Mouse (Mus musculus): Measurements from ENCODE around the gene Pde4d.

The Pde4d gene

DNA sequence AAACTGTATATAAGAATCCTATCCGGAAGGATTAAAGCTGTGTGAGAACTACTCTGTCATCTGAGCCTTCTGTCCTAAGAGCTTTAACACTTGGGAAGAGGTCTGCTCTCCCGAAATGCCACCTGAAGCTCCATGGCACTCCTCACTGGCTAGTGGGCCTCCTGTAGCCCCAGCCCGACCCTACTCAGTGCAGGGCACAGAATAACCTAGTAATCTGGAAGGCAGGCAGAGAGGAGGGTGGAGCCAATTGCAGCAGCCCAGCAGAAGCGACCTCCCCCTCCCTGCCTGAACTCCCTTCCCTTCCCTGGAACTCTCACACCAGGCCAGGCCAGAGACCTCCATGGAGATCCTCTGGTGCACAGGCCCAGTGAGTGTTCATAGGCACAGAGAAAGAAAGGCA is 608.3 kb downstream of the Pde4d start:
- no peak for DNase-seq

DNA sequence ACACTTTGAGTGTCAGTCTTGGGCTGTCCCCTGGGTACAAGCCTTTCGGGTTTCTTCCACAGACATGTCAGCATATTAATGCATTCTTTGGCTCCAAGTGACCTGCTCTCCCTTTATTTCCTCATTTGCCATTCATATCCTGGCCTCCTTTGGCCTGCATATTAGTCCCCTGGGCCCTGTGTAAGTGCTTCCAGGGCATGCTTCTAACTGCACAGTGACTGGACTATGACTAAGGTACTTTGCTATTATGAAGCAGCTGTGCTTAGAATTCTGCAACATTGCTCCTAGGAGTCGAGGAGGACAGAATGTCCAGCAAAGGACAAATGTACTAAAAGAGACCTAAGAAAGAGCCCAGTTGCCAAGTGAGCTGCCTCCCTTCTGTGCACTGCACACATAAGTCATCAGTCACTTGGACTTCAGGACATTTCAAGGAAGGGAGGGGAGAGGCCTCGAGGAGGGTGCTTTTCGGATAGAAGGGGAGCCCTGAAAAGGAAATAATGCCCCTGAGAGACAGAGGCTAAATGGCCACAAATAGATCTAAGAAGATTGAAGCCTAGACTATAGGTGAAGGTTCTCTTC is 616.9 kb downstream of the Pde4d start:
- DNase-seq, result no peak

DNA sequence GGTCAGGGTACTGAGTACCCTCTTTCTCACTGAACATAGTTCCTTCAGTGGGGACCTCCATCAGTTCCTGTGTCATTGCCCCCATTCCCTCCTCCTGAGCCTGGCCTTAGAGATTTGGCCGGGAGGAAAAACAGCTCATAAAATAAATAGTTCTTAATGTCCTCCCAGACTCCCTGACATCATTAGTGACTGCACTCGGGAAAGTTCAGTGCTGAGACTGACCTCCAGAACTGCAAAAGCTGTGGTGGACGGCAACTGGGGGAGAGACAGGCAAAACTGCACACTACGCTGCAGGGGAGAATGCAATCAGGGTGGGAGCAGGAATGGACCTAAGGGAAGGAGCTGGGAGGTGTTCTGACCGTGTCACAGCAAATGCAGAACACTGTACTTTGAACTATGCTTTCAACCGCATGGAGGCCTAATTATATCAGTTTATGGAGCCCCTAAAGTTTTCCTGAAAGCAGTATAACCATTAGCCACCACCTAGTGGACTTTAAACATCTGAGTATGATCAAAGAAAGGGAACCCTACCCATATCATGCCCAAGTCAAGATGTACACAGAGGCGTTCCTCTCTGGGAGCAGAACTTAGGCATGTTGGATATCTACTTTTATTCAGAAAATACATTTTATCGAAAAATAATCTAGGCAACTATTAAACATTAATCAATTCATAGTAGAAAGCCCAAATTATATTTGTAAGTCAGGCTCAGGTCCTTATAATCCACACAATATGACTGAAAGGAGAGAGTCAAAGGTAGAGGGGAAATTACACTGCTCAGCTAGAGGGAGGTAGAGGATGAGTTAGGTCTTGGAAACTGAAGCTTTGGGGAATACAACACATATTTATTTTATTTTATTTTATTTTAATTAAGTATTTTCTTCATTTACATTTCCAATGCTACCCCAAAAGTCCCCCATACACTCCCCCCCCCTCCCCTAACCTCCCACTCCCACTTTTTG is 618.8 kb downstream of the Pde4d start:
- DNase-seq, result no peak

DNA sequence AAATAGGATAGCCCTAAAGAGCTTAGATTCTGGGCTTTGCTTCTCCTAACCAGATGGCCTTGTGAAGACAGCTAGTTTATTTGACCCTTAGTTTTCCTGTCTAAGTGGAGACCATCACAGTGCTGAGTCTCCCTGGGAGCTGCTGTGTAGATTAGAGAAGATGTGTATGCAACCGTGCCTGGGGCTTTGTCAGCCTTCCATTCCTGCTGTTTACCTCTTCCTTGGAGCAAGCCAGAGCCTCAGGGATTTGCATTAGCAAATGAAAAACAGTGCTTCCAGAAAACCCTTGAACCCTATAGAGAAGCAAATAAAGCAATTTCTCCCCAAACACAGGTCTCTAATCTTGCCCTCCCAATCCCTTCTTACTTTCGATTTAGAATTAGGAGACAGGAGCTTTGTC is 623.6 kb downstream of the Pde4d start:
- no peak for DNase-seq

DNA sequence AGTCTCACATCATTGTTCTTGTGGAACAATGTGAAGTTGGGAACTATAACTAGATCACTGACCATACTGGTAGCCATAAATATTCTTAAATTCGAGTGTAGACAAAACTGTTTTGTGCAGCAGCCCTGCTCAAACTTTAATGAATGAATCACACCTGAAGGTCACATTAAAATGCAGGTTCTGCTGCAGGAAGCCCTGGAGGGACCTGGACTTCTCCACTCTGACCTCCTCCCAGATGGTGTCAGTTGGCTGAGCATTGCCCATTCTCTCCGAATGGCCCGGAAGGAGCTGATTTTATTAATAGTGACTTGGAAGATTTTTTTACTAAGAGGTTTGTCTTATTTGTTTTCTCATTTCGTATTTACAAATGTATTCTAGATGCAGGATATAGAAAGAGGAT is 624.3 kb downstream of the Pde4d start:
- DNase-seq, result no peak

DNA sequence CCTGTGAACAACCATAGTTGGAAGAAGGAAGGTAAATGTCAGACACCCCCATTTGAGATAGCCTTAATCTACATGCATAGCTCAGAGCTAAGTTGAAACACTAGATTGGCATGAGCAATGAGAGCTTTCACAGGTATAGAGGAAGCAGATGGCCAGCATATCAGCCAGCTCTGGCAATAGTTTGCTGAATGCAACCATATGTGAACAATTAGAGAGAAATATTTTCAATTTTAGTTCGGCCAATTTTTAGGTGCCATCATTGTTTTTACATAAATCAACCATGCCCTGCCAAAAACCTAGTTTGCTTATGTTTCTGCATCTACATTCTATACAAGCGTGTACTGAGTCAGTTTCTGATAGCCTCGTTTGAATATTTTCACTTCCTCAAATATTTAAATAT is 642.9 kb downstream of the Pde4d start:
- DNase-seq, result peak; percentile 46 to 57

DNA sequence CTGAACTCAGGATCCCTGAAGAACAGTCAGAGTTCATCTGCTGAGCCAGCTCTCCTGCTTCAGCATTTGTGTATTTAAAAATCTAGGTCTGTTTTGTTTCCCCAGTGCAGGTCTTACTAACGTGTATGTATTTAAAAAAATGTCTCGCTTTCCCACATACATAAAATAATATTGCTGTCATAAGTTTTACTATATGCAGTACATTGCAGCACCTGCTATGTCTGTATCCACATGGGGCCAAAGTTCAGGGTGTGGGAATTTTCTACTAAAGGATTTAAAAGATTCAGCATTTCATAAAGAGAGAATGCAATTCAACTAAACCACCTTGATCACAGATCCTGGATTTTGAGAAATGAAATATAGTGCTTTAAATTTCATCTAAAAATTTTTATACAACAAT is 646.9 kb downstream of the Pde4d start:
- no peak for DNase-seq

DNA sequence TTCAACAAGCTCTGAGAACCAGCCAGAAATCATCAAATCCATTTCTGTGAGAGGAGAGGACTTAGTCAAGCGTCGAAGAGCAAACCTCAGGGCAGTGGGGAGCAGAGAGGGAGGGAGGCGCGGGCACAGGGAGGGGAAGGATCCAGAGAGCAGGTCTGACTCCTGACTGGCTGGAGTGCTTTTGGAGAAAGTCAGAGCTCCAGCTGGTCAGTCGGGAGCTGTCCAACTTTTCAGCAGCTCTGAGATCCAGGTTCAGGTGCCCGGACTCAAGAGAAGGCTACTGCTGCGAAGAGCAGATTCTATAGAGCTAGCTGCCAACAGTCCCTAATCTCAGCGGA is 666.2 kb downstream of the Pde4d start:
- peak; percentile 80 to 83 for DNase-seq

DNA sequence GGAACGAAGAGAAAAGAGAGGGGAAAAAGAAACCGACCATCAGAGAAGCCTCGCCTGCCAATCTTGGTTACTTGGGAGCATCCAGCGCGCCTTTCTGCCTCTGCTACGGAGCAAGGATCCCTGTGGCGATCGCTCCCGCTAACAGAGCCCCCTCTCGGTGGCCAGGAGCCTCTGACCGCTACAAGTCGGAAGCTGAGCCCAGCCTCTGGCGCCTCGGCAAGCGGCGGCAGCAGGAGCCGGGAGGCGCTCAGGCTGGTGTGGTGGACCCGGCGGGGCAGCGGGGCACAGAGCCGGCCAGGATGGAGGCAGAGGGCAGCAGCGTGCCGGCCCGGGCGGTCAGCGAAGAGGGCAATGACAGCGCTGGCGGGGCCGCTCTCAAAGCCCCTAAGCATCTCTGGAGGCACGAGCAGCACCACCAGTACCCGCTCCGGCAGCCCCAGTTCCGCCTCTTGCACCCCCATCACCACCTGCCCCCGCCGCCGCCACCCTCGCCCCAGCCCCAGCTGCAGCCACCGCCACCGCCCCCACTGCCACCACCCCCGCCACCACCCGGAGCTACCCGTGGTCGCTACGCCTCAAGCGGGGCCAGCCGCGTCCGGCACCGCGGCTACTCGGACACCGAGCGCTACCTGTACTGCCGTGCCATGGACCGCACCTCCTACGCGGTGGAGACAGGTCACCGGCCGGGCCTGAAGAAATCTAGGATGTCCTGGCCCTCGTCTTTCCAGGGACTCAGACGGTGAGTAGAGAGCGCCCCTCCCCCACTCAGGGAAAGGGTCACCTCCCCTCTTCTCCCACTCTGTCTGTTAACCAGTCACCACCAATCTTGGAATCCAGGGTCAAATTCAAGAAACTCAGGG is 666.8 kb downstream of the Pde4d start:
- peak; percentile 70 for DNase-seq

DNA sequence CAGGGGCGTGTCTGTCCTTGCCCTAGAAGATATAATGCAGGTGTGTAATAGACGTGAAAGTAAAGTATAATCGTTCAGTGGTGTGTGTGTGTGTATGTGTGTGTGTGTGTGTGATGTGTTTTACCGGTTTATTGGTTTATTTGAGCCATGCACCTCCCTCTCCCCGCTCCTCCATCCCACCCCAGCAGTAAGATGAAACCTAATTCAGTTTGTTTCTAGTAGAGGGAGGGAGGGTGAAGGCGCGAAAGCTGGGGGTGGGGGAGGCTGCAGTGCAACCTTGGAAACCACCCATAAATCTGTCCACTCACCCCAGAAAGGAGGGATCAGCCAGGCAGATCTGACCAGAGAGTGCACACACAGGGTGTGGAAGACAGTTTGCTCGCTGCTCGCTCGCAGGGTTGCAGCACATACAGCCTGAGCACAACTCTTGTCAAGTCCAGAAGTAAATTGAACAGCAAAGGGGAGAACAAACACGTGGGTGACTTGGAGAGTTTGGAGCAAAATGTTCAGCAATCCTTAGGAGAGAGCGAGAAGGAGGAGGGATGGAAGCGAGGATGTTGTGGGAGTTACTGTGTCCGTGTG is 667.6 kb downstream of the Pde4d start:
- DNase-seq, result peak; percentile 60 to 70

DNA sequence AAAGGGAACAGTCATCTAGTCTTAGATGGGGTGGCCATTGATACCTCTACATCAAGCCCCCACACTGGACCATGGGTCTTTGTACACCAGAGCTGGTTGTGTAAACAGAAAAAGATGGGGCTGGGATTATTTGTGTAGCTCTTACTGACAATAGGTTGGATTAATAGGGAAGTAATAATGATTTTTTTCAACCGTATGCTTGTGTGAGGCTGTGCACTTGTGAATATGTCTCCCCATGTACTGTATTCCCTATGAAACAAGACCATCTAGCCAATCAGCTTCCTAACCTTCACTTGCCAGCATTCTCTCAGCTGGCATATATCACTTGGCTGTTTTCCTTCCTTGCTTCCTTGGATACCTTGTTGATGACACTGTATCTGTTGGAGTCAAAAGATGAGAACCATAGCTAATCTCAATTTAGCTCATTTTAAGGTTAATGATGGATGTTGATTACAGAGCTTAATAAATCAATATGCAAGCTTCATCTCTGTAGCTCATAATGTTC is 668.6 kb downstream of the Pde4d start:
- peak in 1 of 2 experiments; percentile 38 for DNase-seq

DNA sequence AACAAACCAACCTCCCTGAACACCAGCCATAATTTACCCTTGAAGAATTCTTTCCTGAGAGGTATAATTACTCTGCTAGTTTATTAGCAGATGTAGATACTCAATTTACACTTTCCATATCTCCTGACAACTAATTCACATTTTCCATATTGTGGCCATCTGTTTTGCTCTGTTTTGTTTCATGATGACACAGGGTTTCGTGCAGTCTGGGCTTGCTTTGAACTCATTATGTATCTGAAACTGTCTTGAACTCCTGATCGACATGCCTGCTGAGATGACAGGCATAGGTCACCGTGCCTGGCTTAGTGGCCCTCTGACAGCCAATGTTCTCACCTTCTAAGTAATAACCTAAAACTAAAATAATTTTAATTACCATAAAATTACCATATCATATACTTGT is 672.1 kb downstream of the Pde4d start:
- DNase-seq, result no peak

DNA sequence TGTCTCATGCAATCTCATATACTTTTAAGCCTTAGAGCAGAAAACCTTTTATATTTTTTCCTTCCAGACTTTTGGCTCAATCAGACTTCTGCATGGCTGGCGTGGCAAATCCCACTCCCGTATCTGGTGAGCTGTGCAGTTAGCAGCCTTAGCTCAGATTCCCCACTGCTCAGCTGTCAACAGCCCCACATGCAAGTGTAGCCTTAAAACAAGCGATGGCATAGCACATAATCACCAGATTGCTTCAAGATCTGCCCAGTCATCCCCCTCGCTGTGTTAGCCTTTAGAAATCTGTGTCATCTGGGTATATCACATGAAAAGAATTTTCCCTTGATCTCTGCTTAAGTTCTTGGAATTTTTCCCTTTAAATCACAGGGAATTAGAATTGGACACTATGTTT is 686.7 kb downstream of the Pde4d start:
- DNase-seq, result peak; percentile 34 to 44

DNA sequence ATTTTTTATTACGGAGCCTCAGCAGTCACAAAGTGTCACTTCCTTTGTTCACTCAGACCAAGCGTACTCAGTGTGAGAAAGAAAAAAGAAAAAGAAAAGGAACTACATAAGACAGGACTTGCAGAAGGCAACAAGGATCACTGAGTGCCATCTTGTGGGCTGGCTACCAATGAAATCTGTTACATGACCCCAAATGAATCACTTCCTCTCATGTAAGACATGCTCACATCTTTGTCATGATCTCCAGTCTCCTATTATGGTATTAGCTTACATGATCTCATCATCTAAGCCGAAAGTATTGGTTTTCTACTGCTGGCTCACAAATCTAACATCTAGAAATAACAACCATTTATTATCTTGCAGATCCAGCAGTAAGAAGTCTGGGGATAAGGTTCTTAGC is 709.0 kb downstream of the Pde4d start:
- no peak for DNase-seq

DNA sequence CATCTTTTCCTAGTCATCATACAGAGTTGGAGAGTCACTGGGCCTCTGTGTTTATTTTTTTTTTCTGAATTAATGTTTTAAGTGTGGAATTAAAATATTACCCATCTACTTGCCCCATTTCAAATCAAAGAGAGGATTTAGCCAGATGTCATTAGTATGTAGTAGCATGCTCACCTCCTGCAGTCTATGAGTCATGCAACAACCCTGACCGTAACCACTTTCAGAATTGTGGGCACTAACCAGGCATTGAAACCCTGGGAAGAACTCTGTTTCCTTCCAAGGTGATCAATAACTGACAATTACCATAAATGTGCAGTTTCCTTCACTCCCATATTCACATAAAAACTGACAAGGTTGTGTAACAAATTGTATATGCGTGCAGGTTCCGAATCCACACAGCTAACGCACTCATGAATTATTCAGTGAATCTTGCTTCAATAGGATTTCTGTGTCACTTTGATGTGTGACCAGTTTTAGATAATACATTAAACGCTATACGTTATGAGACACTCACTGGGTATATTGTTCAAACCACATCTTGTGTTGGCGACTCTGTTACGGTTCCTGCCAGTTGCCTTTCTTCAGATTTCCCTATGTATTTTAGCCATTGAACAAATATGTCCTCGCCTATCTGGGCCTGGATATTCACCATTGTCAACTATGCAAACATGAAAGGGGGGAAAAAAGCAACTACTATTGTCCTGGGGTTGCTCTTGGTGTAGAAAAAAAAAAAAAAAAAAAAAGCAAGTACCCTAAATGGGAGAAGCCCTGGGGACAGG is 719.0 kb downstream of the Pde4d start:
- no peak for DNase-seq

DNA sequence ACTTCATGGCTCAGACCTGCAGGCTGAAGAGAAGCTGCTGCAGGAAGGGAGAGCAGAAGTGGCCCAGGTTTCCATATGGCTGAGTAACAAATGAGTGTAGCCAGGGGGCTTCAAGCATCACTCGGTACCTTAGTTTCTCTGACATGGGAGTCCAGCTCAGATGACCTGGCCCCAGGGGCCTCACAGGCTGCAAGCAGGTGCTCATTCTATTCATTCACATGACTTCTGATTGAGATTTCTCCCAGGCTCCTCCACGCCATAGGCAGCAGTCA is 719.5 kb downstream of the Pde4d start:
- DNase-seq, result no peak

DNA sequence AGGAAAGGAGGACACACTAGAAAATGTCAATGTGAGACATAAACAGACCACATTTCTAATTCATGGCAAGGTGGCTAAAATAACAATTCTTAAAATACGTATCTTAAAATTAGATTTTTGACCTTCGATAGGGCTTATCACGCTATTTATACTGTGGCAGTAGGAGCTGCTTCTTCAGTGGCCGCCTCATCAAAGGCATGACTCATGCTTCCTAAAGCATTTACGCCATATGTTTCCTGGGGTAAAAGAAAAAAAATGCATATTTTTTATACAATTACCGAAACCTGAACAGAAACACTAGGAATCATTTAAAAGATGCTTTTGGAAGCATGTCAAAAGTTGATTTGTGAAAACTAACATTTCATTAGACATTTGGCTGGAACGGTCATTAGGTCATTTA is 721.9 kb downstream of the Pde4d start:
- no peak for DNase-seq

DNA sequence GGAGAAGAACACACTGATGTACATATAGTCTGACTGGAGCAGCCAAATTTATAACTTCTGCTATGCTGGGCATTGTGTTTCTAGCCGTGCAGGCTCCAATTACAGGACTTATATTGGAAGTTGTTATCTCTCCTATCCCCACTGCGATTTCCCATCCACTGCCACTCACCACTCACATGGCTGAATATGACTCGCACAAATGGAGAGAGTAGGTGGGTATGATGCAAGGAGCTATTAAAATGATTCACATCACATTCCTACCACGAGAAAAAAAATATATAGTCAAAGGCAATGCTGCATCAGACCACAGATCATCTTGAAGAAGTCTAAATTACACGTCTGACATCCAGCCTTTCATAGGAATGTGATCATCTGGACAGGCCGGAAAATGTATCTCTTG is 725.5 kb downstream of the Pde4d start:
- no peak for DNase-seq

DNA sequence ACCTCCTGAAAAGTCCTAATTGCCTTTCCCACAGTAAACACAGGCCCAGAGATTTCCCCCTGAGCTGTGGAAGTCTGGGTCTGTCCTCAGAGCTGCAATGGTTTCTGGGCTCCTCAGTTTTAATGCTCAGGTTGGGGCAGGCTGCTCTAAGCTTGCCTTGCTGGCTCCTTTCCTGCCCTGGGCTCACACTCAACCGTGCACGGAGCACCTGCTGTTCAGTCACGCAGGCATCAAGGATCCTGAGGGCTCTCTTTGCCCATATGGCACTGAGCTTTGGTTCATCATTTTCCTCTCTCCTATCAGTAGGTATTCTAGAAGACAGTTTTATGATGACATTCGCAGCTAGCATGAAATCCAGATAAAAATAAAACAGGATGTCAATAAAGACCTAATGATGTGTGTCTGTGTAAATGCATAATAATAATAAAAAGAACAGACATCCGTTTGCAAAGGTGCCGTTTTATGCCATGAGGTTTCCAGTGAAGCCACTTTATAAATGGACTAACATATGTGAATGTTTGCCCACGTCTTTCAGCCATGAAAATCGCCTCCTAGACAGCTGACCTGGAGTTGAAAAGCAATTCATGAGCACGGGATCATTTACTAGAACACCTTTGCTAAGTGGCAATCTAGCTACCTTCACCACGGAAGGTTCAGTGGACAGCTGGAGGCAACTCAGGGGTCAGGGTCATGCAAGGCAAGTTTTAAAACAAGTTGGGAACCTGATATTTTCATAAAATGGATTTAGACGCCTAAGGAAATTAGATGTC is 726.3 kb downstream of the Pde4d start:
- peak; percentile 92 for DNase-seq

DNA sequence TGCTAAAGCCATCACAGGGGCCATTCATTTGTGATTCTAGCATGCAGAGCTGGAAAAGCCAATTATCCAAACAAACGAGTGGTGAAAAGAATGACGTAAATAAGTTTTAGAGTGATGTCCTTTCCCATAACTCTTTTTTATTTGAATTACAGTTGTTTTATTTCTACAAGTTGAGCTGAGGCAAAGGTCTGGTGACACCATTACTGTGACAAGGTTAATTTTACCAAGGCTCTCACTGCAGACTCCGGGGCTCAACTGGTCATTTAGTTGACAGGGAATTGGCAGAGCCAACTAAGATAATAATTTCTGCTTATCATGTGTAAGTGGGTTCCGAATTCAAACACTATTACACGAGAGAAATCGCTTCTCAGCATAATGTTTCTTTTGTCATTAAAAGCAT is 731.6 kb downstream of the Pde4d start:
- DNase-seq, result peak in 1 of 2 experiments; percentile 1

DNA sequence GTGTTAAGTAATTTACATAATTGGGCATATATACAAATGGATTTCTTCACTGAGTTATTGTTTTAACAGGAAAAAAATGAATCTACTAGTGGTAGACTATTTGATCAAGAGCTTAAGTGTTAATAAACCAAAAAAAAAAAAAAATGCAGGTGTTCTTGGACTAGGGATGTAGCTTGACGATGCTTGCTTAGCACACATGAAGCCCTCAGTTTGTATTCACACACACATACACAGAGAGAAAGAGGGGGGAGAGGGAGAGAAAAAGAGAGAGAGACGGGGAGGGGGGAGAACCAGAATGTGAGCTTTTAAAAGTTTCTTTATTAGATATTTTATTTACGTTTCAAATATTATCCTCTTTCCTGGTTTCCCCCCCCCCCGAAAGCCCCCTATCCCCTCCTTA is 740.9 kb downstream of the Pde4d start:
- DNase-seq, result no peak

DNA sequence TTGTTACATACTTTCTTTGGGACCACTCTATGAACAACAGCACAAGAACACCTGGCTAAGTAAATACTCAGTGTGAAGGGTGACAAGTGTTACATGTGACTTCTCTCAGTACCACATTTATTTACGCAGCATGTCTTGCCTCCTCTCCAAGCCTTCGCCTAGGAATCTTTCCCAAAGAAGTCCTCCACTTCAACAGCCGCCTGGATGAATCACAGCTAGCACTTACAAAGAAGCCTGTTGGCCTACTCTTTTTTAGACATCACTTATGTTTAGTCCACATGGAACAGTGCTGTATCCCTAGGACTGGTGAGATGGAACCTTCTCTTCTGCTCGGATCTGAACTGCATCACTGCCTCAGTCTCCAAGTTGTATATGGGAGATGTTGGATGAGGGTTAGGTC is 741.4 kb downstream of the Pde4d start:
- DNase-seq, result no peak

Measured in cerebellum, postnatal 36 days (tissue).